Mouse (Mus musculus) ES-Bruce4 (cell line): ENCODE measurements around the gene Dgkb. TPM values are rescaled to one million over a fixed set of nuclear protein-coding genes. Genes with fewer than 3 reads are reported as not detected.

Source experiments
- H3K27ac ChIP-seq: 2 replicates; pipeline ENCODE4 v1.5.1; 2012; ENCODE audit warnings: low read length, inconsistent platforms; ENCODE audit not compliant: insufficient read depth
- H3K27me3 ChIP-seq: 2 replicates; pipeline ENCODE4 v1.6.1; 2012; ENCODE audit warnings: mild to moderate bottlenecking, low read length, inconsistent platforms; ENCODE audit not compliant: control insufficient read depth, poor library complexity, insufficient read depth, severe bottlenecking
- H3K36me3 ChIP-seq: 2 replicates; pipeline ENCODE4 v1.6.1; 2012; ENCODE audit warnings: inconsistent platforms, mild to moderate bottlenecking, low read length, moderate library complexity; ENCODE audit not compliant: control insufficient read depth, poor library complexity, insufficient read depth, severe bottlenecking
- H3K4me1 ChIP-seq: one replicate; pipeline ENCODE4 v1.8.1; 2011; ENCODE audit warnings: low read length; ENCODE audit not compliant: control insufficient read depth, insufficient read depth
- H3K4me3 ChIP-seq: 2 replicates; pipeline ENCODE4 v1.5.1; 2011; ENCODE audit warnings: low read depth, mild to moderate bottlenecking, low read length
- H3K9ac ChIP-seq: 2 replicates; pipeline ENCODE4 v1.6.1; 2012; ENCODE audit warnings: low read depth, mild to moderate bottlenecking, inconsistent platforms; ENCODE audit not compliant: poor library complexity, severe bottlenecking
- H3K9me3 ChIP-seq: replicated peaks from 2 replicates; pipeline ENCODE4 v1.6.1; 2012; ENCODE audit warnings: mild to moderate bottlenecking, low read length, inconsistent platforms; ENCODE audit not compliant: control insufficient read depth, poor library complexity, insufficient read depth, severe bottlenecking
- CTCF ChIP-seq: IDR thresholded peaks from one replicate; pipeline ENCODE4 v1.8.1; 2011; ENCODE audit warnings: low read depth, low read length
- EP300 ChIP-seq: IDR thresholded peaks from 2 replicates; pipeline ENCODE4 v1.6.1; 2011; ENCODE audit warnings: low read depth, low read length; ENCODE audit not compliant: insufficient read depth
- POLR2A ChIP-seq: IDR thresholded peaks from one replicate; pipeline ENCODE4 v1.8.1; 2011; ENCODE audit warnings: low read length; ENCODE audit not compliant: insufficient read depth
- polyA plus RNA-seq: library from polyadenylated mRNA; stranded (reverse); fragments of >200 nt; gene quantifications from 2 replicates; pipeline ENCODE4 v1.2.4, GENCODE M21; 2011; ENCODE audit warnings: low read depth; ENCODE audit not compliant: missing spikeins, insufficient read depth, insufficient read length

Gene Dgkb
- polyA plus RNA-seq, 1 experiment, result not detected

GRCm38 (mm10) chr12:38593653-38594052 is 776.1 kb downstream of the Dgkb start:
- Histone ChIP-seq H3K36me3 (no peaks in the 10 kb centered on the region), H3K4me3 (no peak overlapping the region), H3K27me3 (no peaks in the 10 kb centered on the region), H3K9ac (no peak overlapping the region), H3K9me3 (no peaks in the 10 kb centered on the region), H3K27ac (no peak overlapping the region), H3K4me1 (no peaks in the 10 kb centered on the region)
- no peak for TF ChIP-seq EP300
- no peak for TF ChIP-seq CTCF
- no peak for TF ChIP-seq POLR2A

GRCm38 (mm10) chr12:38594055-38594454 is 776.5 kb downstream of the Dgkb start:
- TF ChIP-seq CTCF (no peak), POLR2A (no peak), EP300 (no peak)

GRCm38 (mm10) chr12:38596416-38597062 is 779.0 kb downstream of the Dgkb start:
- no peak overlapping the region for H3K4me3 ChIP-seq
- no peaks in the 10 kb centered on the region for H3K36me3 ChIP-seq
- H3K9me3 ChIP-seq, result no peaks in the 10 kb centered on the region
- no peak overlapping the region for H3K27ac ChIP-seq
- no peak for TF ChIP-seq CTCF
- TF ChIP-seq EP300, result no peak
- TF ChIP-seq POLR2A, result no peak
- H3K27me3 ChIP-seq, result no peaks in the 10 kb centered on the region
- H3K4me1 ChIP-seq, result no peaks in the 10 kb centered on the region
- H3K9ac ChIP-seq, result no peak overlapping the region

More at GRCm38 (mm10) chr12:38594055-38594454, 776.5 kb downstream of the Dgkb start:
- H3K36me3 ChIP-seq, result no peaks in the 10 kb centered on the region
- no peak overlapping the region for H3K27ac ChIP-seq
- H3K9me3 ChIP-seq, result no peaks in the 10 kb centered on the region
- H3K4me3 ChIP-seq, result no peak overlapping the region
- no peaks in the 10 kb centered on the region for H3K4me1 ChIP-seq
- no peaks in the 10 kb centered on the region for H3K27me3 ChIP-seq
- no peak overlapping the region for H3K9ac ChIP-seq

- TF ChIP-seq CTCF (no peak), POLR2A (no peak), EP300 (no peak)
- H3K27me3 ChIP-seq, result no peaks in the 10 kb centered on the region
- H3K9ac ChIP-seq, result no peak overlapping the region
- no peaks in the 10 kb centered on the region for H3K36me3 ChIP-seq
- no peak overlapping the region for H3K4me3 ChIP-seq
- H3K4me1 ChIP-seq, result no peaks in the 10 kb centered on the region
- H3K9me3 ChIP-seq, result no peaks in the 10 kb centered on the region
- no peak overlapping the region for H3K27ac ChIP-seq
Measured at GRCm38 (mm10) chr12:38598096-38598495, 780.6 kb downstream of the Dgkb start.

- no peaks in the 10 kb centered on the region for H3K27me3 ChIP-seq
- TF ChIP-seq CTCF (no peak), EP300 (no peak), POLR2A (no peak)
- no peak overlapping the region for H3K9ac ChIP-seq
- H3K9me3 ChIP-seq, result no peaks in the 10 kb centered on the region
- no peak overlapping the region for H3K27ac ChIP-seq
- H3K36me3 ChIP-seq, result no peaks in the 10 kb centered on the region
- no peaks in the 10 kb centered on the region for H3K4me1 ChIP-seq
- H3K4me3 ChIP-seq, result no peak overlapping the region
Measured at GRCm38 (mm10) chr12:38600165-38600845, 782.8 kb downstream of the Dgkb start.

GRCm38 (mm10) chr12:38608104-38608503 is 790.6 kb downstream of the Dgkb start:
- Histone ChIP-seq H3K27me3 (no peaks in the 10 kb centered on the region; the same call in 1 of the 2 replicates), H3K9ac (no peak overlapping the region), H3K9me3 (no peaks in the 10 kb centered on the region), H3K27ac (no peak overlapping the region), H3K4me3 (no peak overlapping the region), H3K36me3 (no peaks in the 10 kb centered on the region), H3K4me1 (no peaks in the 10 kb centered on the region)
- TF ChIP-seq CTCF (no peak), POLR2A (no peak), EP300 (no peak)
